ENCODE assay signal across 8 mouse cellular contexts in genomic region chr5:125140151-125140699, GRCm38 (mm10). TPM values are rescaled to one million over a fixed set of nuclear protein-coding genes. Genes with fewer than 3 reads are reported as not detected.
DNase-seq lines count a peak whose midpoint lies in the region; ATAC-seq lines count a peak whose summit lies in the region.

No protein-coding gene starts in this region.

- H3K4me2 ChIP-seq in intestine, embryonic 16.5 days (ENCODE audit: low read depth, low read length) = peak overlapping the region; percentile 85
- peak overlapping the region; percentile 53 for H3K4me2 ChIP-seq in midbrain, embryonic 13.5 days (replicated peaks)

- peak overlapping the region; percentile 45 for H3K4me3 ChIP-seq in intestine, embryonic 16.5 days (ENCODE audit: low read length)
- peak overlapping the region; percentile 14 for H3K4me3 ChIP-seq in midbrain, embryonic 13.5 days (replicated peaks)

- H3K27me3 ChIP-seq in intestine, embryonic 16.5 days (replicated peaks; ENCODE audit: control insufficient read depth, insufficient read depth, low read length) = no peaks in the 10 kb centered on the region
- H3K27me3 ChIP-seq in midbrain, embryonic 13.5 days = no peaks in the 10 kb centered on the region

- H3K27ac ChIP-seq in intestine, embryonic 16.5 days (ENCODE audit: low read length) = peak overlapping the region; percentile 96
- H3K27ac ChIP-seq in midbrain, embryonic 13.5 days = peak overlapping the region; percentile 96

- no peaks in the 10 kb centered on the region for H3K9me3 ChIP-seq in intestine, embryonic 16.5 days (ENCODE audit: control insufficient read depth, low read length)
- H3K9me3 ChIP-seq in midbrain, embryonic 13.5 days = no peaks in the 10 kb centered on the region

- ATAC-seq in intestine, embryonic 16.5 days = peak; percentile 24
- ATAC-seq in midbrain, embryonic 13.5 days = peak; percentile 57

- H3K36me3 ChIP-seq in intestine, embryonic 16.5 days (ENCODE audit: control insufficient read depth, insufficient read depth, low read length) = no peaks in the 10 kb centered on the region
- no peaks in the 10 kb centered on the region for H3K36me3 ChIP-seq in midbrain, embryonic 13.5 days

- peak; percentile 75 for DNase-seq in adrenal gland, adult 18-20 months (ENCODE audit: low spot score in 2 of 2)
- peak; percentile 90 to 94 for DNase-seq in cerebellum, postnatal 36 days
- peak; percentile 73 to 87 for DNase-seq in gastrocnemius, postnatal 4 days (ENCODE audit: low spot score in 2 of 2)
- DNase-seq in left cerebral cortex, postnatal 36 days (ENCODE audit: low spot score in 2 of 2) = peak; percentile 68 to 71
- DNase-seq in testis, postnatal 14 days (ENCODE audit: low spot score) = peak; percentile 64
- no peak for DNase-seq in spleen, adult 18-20 months

- peaks cover 74% of the 10 kb centered on the region for H3K4me1 ChIP-seq in intestine, embryonic 16.5 days (ENCODE audit: control insufficient read depth, insufficient read depth, low read length)
- peaks cover 85% of the 10 kb centered on the region for H3K4me1 ChIP-seq in midbrain, embryonic 13.5 days (replicated peaks)

- intact Hi-C loops in left cerebral cortex, postnatal 36 days (cut with DNase I) = loop anchor here (2.0 kb wide), 1 partner anchor 39 kb away; the partner anchor contains the start of gene Ncor2

- WGBS in intestine, embryonic 16.5 days = 28% methylated on average over 19 of the region's 19 CpGs
- WGBS in midbrain, embryonic 13.5 days = 47% methylated on average over 19 of the region's 19 CpGs

- peak overlapping the region; percentile 71 for H3K9ac ChIP-seq in intestine, embryonic 16.5 days (ENCODE audit: low read depth, low read length)
- H3K9ac ChIP-seq in midbrain, embryonic 13.5 days (replicated peaks) = peak overlapping the region; percentile 70

RNA-seq across cellular contexts. Expression of gene Ncor2, which starts 38.8 kb away (rescaled TPM):
- 100 to 1,000 TPM; 195 to 242 TPM for total RNA-seq in adrenal gland, adult 18-20 months (2021)
- total RNA-seq in gastrocnemius, postnatal 4 days (2021) = 100 to 1,000 TPM; 168 to 179 TPM
- polyA plus RNA-seq in intestine, embryonic 16.5 days (2015; fragmentation: Nextera tagmentation; extraction: Ambion mirVana) = 13.1 and 14.4 TPM in 2 replicates
- 100 to 1,000 TPM; 167 to 240 TPM for total RNA-seq in left cerebral cortex, postnatal 36 days (2021)
- 20.2 and 22.6 TPM in 2 replicates for polyA plus RNA-seq in midbrain, embryonic 13.5 days (2015; fragmentation: Nextera tagmentation; extraction: Ambion mirVana)

Comparison
In these comparisons a context has a peak if more than half of its experiments do, and no peak if none do; other contexts are left out.
1. DNase-seq: peak in adrenal gland, adult 18-20 months (2 of 2), cerebellum, postnatal 36 days (2 of 2), gastrocnemius, postnatal 4 days (2 of 2), left cerebral cortex, postnatal 36 days (2 of 2) and testis, postnatal 14 days (single experiment); none in spleen, adult 18-20 months (0 of 2).